Mouse (Mus musculus) mature B cell (primary cell): ENCODE measurements around the gene Prkab2.

ENCODE experiments used
- in situ Hi-C: fragments of 300-500 bp; cut with MboI; formaldehyde crosslinking; loops from 2 replicates; pipeline ENCODE4 v1.14.3; 2019

The Prkab2 gene

DNA sequence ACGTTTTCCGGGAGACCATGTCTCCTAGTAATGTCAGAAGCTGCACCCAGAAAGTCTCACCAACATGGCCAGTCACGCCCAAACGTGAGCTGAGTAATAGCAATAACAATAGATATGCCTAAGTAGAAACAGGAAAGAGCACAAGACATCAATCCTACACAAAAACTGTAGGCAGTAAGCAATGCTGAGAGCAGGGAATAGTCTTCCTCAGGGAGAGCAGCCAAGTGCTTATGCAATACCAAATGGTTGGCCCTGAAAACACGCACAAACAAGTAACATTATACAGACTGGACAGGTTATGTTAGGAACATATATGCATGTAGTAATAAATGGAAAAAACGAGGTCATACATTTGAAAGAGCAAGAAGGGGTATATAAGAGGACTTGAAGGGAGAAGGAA lies 8.5 kb upstream of the Prkab2 start:
- in situ Hi-C loops: no loop called here

GRCm38 (mm10) chr3:97651604-97652003 lies 6.4 kb upstream of the Prkab2 start:
- in situ Hi-C loops: no loop called here

DNA sequence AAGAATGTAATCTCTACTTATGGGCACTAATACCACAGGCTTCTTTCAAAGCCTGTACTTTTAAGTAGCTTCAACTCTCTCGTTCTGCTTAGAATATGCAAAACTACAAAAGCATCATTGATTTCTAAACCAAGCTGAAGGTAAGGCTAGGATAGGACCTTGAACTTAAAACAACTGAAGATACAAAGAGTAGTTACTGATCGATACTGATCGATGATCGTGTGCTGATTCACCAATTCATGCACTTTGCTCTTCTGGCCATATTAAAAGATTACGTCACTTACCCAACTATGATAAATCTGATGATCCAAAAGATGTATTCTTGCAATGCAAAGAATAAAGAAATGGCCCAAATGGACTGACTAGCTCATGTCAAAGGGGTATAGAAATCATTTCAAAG lies 4.2 kb upstream of the Prkab2 start:
- in situ Hi-C loops: no loop called here

DNA sequence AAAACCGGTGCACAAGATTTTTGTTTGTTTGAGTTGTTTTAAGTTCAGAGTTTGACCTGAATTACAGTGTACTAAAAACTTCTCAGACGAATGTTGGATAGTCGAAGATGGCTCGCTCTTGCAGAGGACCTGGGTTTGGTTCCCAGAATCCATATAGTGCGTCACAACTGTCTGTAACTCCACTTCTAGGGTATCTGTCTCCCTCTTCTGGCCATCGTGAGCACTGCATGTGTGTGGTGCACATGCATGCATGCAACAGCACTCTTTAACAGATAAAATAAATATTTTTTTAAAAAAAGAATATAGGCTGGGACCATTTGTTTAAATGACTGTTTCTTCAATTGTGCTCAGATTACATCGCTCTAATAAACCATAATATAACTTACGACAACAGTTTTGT lies 3.1 kb upstream of the Prkab2 start:
- in situ Hi-C loops: no loop called here

DNA sequence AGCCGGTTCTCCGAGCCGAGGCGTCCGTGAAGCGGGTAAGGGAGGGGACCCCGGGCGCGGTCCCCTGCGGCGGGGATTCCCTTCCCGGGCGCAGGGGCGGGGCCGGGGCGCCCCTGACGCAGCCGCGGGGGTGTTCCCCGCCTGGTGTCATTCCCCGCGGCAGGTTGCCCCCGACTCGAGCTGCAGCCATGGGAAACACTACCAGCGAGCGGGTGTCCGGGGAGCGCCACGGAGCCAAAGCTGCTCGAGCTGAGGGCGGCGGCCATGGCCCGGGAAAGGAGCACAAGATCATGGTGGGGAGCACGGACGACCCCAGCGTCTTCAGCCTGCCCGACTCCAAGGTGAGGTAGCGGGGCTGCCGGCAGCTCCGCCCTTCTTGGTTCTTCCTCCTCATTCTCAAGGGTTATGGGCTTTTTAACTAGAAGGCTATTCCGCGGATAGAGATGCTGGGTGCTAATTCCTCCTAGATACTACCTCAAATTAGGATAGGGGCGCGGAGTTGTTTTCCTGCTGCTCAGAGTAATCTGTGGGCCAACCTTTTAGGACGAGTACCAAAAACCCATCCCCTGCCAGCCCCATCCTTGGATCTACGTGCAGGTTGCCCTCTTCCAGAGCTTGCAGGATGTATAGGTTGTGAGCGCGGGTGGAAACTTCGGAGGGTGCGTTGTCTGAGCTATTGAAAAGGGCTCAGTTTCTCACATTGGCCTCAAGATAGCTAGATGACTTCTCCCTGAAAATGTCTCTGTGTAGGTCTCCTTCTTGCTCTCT lies 617 bp downstream of the Prkab2 start:
- in situ Hi-C loops: no loop called here

DNA sequence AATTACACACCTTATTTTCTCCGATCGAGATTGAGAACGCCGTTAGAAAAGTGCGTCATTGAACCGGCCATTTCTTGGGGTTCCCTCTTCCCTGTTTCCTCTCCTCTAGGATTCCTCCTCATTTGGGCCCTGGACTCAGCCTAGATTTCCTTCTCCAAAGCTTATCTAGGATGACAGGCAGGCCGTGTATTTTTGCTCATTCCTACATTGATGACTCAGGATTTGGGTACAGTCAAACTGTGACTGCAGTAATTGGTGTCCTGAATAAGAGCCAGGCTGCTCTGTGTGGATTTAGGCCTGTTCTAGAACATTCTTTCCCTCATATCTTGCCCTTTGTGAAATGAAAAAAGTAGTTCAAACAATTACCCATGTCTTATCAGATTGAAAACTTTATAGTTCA lies 1.8 kb downstream of the Prkab2 start:
- in situ Hi-C loops: no loop called here

DNA sequence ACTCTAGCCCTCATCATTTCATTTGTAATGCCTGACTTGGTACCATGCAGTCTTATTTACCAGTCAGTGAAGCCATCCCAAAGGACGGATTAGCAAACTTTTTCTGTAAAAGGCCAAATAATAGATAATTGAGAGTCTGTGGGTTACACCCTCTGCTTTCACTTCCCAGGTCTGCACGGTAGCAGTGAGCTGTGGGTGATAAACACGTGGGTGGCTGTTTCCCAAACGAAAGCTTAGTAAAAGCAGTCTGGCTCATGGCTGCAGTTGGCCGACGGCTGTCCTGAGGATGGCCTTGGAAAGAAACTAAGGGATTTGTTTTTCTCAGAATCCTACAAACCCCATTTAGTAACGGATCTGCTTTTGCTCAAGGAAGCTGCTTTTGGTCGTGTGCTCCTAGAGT lies 3.2 kb downstream of the Prkab2 start:
- in situ Hi-C loops: no loop called here

DNA sequence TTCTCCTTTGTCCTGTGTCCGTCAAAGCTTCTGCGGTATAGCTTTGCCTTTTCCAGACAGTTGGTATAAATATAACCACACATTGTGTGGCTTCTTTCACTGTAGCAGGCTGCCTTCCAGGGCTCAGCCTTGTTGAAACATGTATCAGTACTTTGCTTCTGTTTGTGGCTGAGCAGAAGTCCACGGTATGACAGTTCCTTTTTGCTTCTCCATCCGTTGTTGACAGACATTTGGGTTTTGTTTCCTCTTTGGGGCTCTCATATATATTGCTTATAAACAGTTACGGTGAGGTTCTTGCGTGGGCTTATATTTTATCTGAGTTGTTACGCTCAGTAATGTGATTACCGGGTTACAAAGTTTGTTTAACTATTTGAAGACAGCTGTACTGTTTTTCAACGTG lies 7.5 kb downstream of the Prkab2 start:
- in situ Hi-C loops: no loop called here

- in situ Hi-C loops: no loop called here
Measured at GRCm38 (mm10) chr3:97666154-97666553, 8.2 kb downstream of the Prkab2 start.

DNA sequence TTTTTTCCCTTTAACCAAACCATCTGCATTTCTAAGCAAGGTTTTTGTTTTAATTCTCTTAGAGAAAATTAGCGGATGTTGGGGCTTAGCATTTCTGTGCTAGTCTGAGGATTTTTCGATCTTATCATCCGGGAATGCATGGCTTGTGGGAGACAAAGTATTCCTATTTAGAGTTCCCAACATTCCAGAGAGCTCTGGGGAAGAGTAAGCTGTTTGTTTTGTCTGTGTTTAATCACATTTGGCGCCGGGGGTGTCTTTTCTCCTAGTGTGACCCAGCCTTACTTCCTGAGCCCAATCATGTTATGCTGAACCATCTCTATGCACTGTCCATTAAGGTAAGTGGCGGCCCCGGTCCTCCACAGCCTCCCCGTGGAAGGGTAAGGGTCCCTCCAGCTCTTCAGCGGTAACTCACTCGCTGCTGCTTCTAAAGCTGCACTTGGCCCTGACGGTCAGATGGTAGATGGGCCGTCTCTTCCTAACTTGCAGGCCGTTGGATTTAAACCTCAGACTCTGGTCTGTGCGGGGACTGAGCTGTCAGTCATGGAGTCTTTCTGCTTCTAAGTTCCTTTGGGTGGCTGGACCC lies 9.2 kb downstream of the Prkab2 start:
- in situ Hi-C loops: no loop called here

GRCm38 (mm10) chr3:97674644-97675110 lies 16.7 kb downstream of the Prkab2 start, which contains the start of gene Gm17651:
TSS of gene Gm17651 (minus strand) at chr3:97674694.
- in situ Hi-C loops: no loop called here

DNA sequence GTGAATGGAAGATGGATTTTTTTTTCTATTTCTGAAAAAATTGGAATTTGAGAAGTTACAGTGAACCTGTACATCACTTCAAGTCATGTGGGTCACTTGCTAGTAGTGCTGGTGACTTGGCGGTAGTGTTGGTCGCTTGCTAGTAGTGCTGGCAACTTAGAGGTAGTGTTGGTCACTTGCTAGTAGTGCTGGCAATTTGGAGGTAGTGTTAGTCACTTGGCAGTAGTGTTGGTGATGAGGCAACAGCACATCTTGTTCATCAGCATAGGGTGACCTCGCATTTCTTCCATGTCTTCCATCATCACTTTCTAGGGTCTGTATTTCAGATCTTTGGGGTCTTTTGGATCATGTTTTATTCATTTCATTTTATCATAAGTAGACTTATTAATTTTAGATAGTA lies 18.1 kb downstream of the Prkab2 start:
- in situ Hi-C loops: no loop called here

GRCm38 (mm10) chr3:97678416-97678815 lies 20.4 kb downstream of the Prkab2 start:
- in situ Hi-C loops: no loop called here

DNA sequence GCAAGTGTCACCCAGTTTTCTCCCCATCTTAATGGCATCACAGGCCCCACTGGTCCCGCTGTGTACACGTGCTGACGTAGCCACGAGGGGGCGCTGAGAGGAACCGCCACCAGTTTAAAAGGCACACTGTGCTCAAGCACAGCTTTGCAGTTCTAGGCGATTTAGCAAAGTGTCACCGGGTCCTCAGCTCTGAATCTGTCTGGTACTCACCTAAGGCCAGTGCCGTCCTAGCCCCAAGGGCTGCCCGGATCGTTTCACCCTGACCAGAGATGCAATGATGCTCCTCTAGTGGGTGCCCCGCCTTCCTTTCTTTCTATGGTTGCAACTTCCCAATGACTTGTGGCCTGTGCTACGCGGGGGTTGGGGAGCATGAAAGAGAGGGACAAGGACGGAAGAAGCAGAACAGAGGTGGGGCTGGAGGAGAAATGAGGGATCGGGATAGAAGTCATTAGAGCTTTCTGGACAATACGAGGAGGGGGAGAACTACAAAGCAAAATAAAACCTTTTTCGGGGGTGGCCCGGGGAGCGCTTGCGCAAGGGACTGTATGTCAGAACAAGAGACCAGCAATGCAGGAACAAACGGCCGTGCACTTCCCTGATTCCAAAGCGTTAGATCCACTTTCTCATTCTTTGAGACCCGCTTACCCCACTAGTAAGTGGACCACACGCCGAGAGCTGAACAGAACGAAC lies 22.8 kb downstream of the Prkab2 start:
- in situ Hi-C loops: loop anchor here (10.0 kb wide), 1 partner anchor 204 kb away; the partner anchor contains the start of gene Pde4dip

DNA sequence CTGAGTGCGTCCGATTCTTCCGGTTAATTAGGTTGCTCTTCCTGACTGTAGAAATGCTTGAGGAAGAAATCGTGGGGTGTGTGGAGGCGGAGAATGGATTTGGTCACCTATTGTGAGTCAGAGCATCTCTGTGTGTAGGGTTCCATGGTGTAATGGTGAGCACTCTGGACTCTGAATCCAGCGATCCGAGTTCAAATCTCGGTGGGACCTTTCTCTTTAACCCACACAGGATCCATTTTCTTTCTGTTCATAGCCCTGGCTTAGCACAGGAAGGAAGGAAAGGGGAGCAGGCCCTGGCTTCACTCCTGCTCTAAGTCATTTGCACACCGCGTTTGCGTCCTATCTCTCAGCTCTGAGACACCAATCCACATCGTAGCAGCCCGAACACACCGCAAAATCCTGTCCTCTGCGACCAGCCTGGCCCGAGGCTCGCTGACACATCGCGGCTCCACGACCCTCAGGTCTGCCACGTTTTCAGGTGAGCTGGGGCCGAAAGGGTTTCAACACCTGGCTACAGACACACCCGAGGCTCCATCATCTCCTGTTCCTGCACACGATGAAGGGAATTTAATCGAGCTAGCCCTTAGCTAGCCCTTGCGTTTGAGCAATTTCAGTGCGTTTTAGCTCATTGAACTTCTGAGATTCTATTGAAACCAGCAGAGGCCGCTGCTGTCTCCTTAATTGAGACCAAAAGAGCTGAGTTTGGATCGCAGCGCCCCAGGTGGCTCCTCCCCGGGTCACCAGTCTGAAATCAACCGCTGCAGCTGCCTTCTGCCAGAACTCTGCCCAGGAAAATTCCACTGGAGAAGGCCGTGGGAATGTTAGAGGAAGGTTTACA lies 23.5 kb downstream of the Prkab2 start:
- in situ Hi-C loops: loop anchor here (10.0 kb wide), 1 partner anchor 203 kb away; the partner anchor contains the start of gene Pde4dip

DNA sequence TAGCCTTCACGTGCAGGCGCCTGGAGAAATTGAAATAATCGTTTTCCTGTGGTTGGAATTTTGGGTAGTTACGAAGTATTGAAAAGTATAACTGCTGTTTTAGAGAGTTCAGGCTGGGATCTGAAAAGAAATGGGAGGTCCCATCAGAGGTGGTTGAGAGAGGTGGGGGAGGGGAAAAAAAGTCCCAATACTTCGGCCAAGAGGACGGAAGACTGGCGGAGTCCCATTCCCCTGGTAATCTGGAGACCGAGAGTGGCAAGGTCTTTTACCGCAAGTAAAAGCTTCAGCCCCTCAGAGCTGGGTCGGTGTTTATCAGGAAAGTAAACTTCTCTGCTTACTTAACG lies 24.1 kb downstream of the Prkab2 start:
- in situ Hi-C loops: loop anchor here (10.0 kb wide), 1 partner anchor 203 kb away; the partner anchor contains the start of gene Pde4dip

DNA sequence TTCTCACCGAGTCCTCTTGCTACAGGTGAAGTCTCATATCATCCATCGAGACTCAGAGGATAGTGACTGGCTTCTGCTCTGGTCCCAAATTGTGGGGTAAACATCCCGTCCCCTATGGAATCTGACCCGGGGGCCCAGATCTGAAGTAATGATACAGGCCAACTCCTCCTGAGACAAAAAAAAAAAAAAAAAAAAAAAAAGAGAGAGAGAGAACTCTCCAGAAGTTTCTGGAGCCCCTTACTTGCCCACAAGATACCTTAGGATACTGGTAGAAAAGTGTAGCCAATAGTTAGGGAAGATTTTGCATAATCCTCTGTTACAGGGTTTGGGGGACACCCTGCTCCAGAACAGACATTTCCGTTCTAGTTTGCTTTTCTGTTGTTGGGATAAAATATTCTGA lies 24.6 kb downstream of the Prkab2 start:
- in situ Hi-C loops: loop anchor here (10.0 kb wide), 1 partner anchor 202 kb away; the partner anchor contains the start of gene Pde4dip

GRCm38 (mm10) chr3:97683560-97684195 lies 25.7 kb downstream of the Prkab2 start:
- in situ Hi-C loops: loop anchor here (10.0 kb wide), 1 partner anchor 201 kb away; the partner anchor contains the start of gene Pde4dip

DNA sequence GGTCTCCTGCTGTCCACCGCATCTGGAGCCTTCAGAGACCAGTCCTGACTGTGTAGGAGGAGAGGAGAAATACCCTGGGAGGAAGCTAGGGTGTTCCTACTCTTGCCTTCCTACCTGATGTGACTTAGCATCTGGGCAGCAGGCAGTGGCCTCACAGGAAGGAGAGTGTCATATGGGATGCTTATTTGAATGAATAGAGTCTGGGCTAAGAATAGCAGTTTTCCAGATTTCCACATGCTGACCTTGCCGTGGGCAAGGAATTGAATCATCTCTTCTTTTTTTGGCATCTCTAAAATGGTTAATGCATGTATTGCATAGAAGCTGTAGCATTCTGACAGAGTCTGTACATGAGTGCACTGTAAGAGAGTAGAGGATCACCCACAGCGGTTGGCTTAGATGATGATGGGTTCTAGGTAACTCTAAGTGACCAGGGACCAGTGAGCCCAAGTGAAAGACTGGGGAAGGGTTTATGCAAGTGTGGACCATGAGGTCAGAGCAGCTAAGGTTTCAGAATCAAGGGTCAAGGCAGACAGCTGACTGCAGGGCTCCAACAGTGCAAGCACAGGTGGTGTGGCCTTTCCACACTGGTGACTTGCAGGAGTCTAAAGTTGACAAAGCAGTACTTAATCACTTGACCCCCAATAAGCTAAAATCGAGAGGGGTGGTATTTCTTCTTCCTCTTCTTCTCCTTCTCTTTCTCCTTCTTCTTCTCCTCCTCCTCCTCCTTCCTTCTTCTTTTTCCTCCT lies 28.6 kb downstream of the Prkab2 start:
- in situ Hi-C loops: loop anchor here (10.0 kb wide), 1 partner anchor 198 kb away; the partner anchor contains the start of gene Pde4dip

- in situ Hi-C loops: loop anchor here (10.0 kb wide), 1 partner anchor 196 kb away; the partner anchor contains the start of gene Pde4dip
Measured at GRCm38 (mm10) chr3:97689289-97689688, 31.3 kb downstream of the Prkab2 start.
